Mouse (Mus musculus): Measurements from ENCODE around the gene Igfbp5. TPM values are rescaled to one million over a fixed set of nuclear protein-coding genes. Genes with fewer than 3 reads are reported as not detected.

The Igfbp5 gene
- polyA plus RNA-seq, 1 experiment from 2014 or later: 131 TPM

- 92% methylated on average over 7 of the region's 7 CpGs for WGBS
- Histone ChIP-seq H3K9me3 (replicated peaks) (no peaks in the 10 kb centered on the region), H3K4me2 (replicated peaks) (no peak overlapping the region), H3K4me1 (peaks cover 16% of the 10 kb centered on the region), H3K36me3 (no peaks in the 10 kb centered on the region), H3K27ac (replicated peaks) (no peak overlapping the region), H3K9ac (no peak overlapping the region), H3K4me3 (replicated peaks) (no peak overlapping the region), H3K27me3 (no peaks in the 10 kb centered on the region)
- ATAC-seq (ENCODE audit: insufficient number of reproducible peaks, low FRiP score, low TSS enrichment, low read depth): no peak
Measured at GRCm38 (mm10) chr1:72809304-72809703, 65.4 kb downstream of the Igfbp5 start.

Other genes with a start within 250 kb of the Igfbp5 start
- not detected in 2 replicates for gene Ankar, start 174.3 kb downstream of the Igfbp5 start, polyA plus RNA-seq (2015; fragmentation: Nextera tagmentation; extraction: Ambion mirVana)
- 1,883 and 1,967 TPM in 2 replicates for gene Rpl37a, start 163.6 kb downstream of the Igfbp5 start, polyA plus RNA-seq (2015; fragmentation: Nextera tagmentation; extraction: Ambion mirVana)
- 728 and 790 TPM in 2 replicates for gene Igfbp2, start 50.4 kb downstream of the Igfbp5 start, polyA plus RNA-seq (2015; fragmentation: Nextera tagmentation; extraction: Ambion mirVana)
- not detected in 2 replicates for gene Tnp1, start 141.0 kb upstream of the Igfbp5 start, polyA plus RNA-seq (2015; fragmentation: Nextera tagmentation; extraction: Ambion mirVana)

Measured in embryonic facial prominence, embryonic 15.5 days (tissue).